Comparison of ENCODE assay signal across 9 mouse cellular contexts in genomic region chr16:28793115-28793514, GRCm38 (mm10). TPM values are rescaled to one million over a fixed set of nuclear protein-coding genes. Genes with fewer than 3 reads are reported as not detected.
DNase-seq lines count a peak whose midpoint lies in the region; ATAC-seq and TF ChIP-seq lines count a peak whose summit lies in the region.
"Had no signal": no experiment of that assay in that cellular context is flagged by ENCODE, and none has a peak within 500 bp of the region (broad histone marks: within the 10 kb centered on the region; RNA-seq: fewer than 3 reads in every experiment).

No protein-coding gene starts in this region.

- TF ChIP-seq POLR2A in MEL (IDR thresholded peaks at IDR 0.05; ENCODE audit: control insufficient read depth in 1 of 2, insufficient read depth in 1 of 2, low read depth in 1 of 2, low read length in 2 of 2, poor library complexity in 1 of 2) = no peak

- TF ChIP-seq EP300 in MEL (IDR thresholded peaks at IDR 0.05; ENCODE audit: low read depth in 1 of 2, low read length in 2 of 2) = no peak

- H3K4me1 ChIP-seq in heart, embryonic 10.5 days = no peaks in the 10 kb centered on the region
- no peaks in the 10 kb centered on the region for H3K4me1 ChIP-seq in MEL (ENCODE audit: control insufficient read depth in 1 of 2, insufficient read depth in 2 of 2, low read length in 2 of 2)
- H3K4me1 ChIP-seq in neural tube, embryonic 12.5 days = no peaks in the 10 kb centered on the region
- H3K4me1 ChIP-seq: hindbrain, embryonic 15.5 days had no signal

- no peak overlapping the region for H3K4me2 ChIP-seq in neural tube, embryonic 12.5 days (replicated peaks)
- H3K4me2 ChIP-seq: hindbrain, embryonic 15.5 days had no signal

- intact Hi-C loops in heart, postnatal 14 days (cut with DNase I) = loop anchor here (2.0 kb wide), 1 partner anchor 200 kb away; no protein-coding TSS in a partner anchor
- intact Hi-C loops in left cerebral cortex, adult 2 months (cut with DNase I) = loop anchor here (1.0 to 5.0 kb wide), 2 partner anchors 200 to 276 kb away; no protein-coding TSS in a partner anchor

- no peaks in the 10 kb centered on the region for H3K9me3 ChIP-seq in heart, embryonic 10.5 days
- H3K9me3 ChIP-seq in MEL (replicated peaks; ENCODE audit: insufficient read depth, low read length) = no peaks in the 10 kb centered on the region
- no peaks in the 10 kb centered on the region for H3K9me3 ChIP-seq in neural tube, embryonic 12.5 days
- H3K9me3 ChIP-seq: hindbrain, embryonic 15.5 days had no signal

- peak; percentile 32 to 62 (median 42) for TF ChIP-seq CTCF in MEL (IDR thresholded peaks at IDR 0.05 in 2 of 3, conservative IDR thresholded peaks at IDR 0.05 in 1 of 3; ENCODE audit: control insufficient read depth in 1 of 3, insufficient read depth in 1 of 3, low read depth in 2 of 3, low read length in 3 of 3, poor library complexity in 1 of 3, severe bottlenecking in 1 of 3)
- TF ChIP-seq CTCF in left cerebral cortex, adult 2 months (IDR thresholded peaks at IDR 0.05) = peak; percentile 77

- no peaks in the 10 kb centered on the region for H3K27me3 ChIP-seq in heart, embryonic 10.5 days (ENCODE audit: insufficient read depth, poor library complexity, severe bottlenecking)
- H3K27me3 ChIP-seq in MEL (ENCODE audit: control insufficient read depth in 1 of 2, insufficient read depth in 2 of 2, low read length in 2 of 2) = no peaks in the 10 kb centered on the region
- no peaks in the 10 kb centered on the region for H3K27me3 ChIP-seq in neural tube, embryonic 12.5 days (replicated peaks)
- H3K27me3 ChIP-seq: hindbrain, embryonic 15.5 days had no signal

- WGBS in heart, embryonic 10.5 days = 5% methylated on average over 4 of the region's 4 CpGs
- 5% methylated on average over 4 of the region's 4 CpGs for WGBS in neural tube, embryonic 12.5 days

- peak; percentile 6 for TF ChIP-seq RAD21 in MEL (IDR thresholded peaks at IDR 0.05; ENCODE audit: low read depth, low read length)

- peak; percentile 50; the same call in 1 of the 2 replicates for ATAC-seq in neural tube, embryonic 12.5 days (ENCODE audit: low FRiP score, low read depth)

- H3K4me3 ChIP-seq in heart, embryonic 10.5 days = no peak overlapping the region
- H3K4me3 ChIP-seq in MEL (ENCODE audit: control insufficient read depth in 1 of 2, insufficient read depth in 1 of 2, low read depth in 2 of 2, low read length in 2 of 2) = no peak overlapping the region
- no peak overlapping the region for H3K4me3 ChIP-seq in left cerebral cortex, adult 2 months
- no peak overlapping the region for H3K4me3 ChIP-seq in neural tube, embryonic 12.5 days
- H3K4me3 ChIP-seq: hindbrain, embryonic 15.5 days had no signal

- no peak overlapping the region for H3K27ac ChIP-seq in heart, embryonic 10.5 days
- no peak overlapping the region for H3K27ac ChIP-seq in MEL (ENCODE audit: control insufficient read depth, low read depth, low read length)
- no peak overlapping the region for H3K27ac ChIP-seq in left cerebral cortex, adult 2 months
- no peak overlapping the region for H3K27ac ChIP-seq in neural tube, embryonic 12.5 days
- H3K27ac ChIP-seq: hindbrain, embryonic 15.5 days had no signal

- DNase-seq in heart, postnatal 14 days = peak; percentile 9 to 55
- DNase-seq in heart, embryonic 10.5 days (ENCODE audit: low spot score) = no peak
- DNase-seq in MEL (ENCODE audit: low read depth, low spot score) = peak; percentile 10
- DNase-seq in cerebellum, adult 9-10 months = peak; percentile 62
- peak; percentile 7 to 20 for DNase-seq in frontal cortex, postnatal 25 days (ENCODE audit: low spot score in 2 of 2)
- DNase-seq in left cerebral cortex, adult 2 months (ENCODE audit: extremely low spot score in 1 of 2, low spot score in 2 of 2) = peak; percentile 11 to 34
- DNase-seq in thymus, postnatal 10 days (ENCODE audit: low spot score in 2 of 2) = no peak

- no peak overlapping the region for H3K9ac ChIP-seq in MEL (ENCODE audit: control insufficient read depth, low read depth, low read length, poor library complexity, severe bottlenecking)
- no peak overlapping the region for H3K9ac ChIP-seq in neural tube, embryonic 12.5 days
- H3K9ac ChIP-seq: hindbrain, embryonic 15.5 days had no signal

- no peaks in the 10 kb centered on the region for H3K36me3 ChIP-seq in heart, embryonic 10.5 days
- no peaks in the 10 kb centered on the region for H3K36me3 ChIP-seq in MEL (ENCODE audit: control insufficient read depth in 1 of 2, insufficient read depth in 2 of 2, low read length in 2 of 2)
- H3K36me3 ChIP-seq in neural tube, embryonic 12.5 days = no peaks in the 10 kb centered on the region
- H3K36me3 ChIP-seq: hindbrain, embryonic 15.5 days had no signal

- H3K79me2 ChIP-seq in MEL (ENCODE audit: control insufficient read depth, insufficient read depth, low read length, poor library complexity) = no peaks in the 10 kb centered on the region

TF ChIP-seq in MEL, 35 proteins besides CTCF, POLR2A, EP300 and RAD21:
- TF ChIP-seq RCOR1 (IDR thresholded peaks at IDR 0.05; ENCODE audit: low read depth, low read length) = no peak
- no peak for TF ChIP-seq BHLHE40 (IDR thresholded peaks at IDR 0.05; ENCODE audit: borderline replicate concordance, low read depth, low read length)
- no peak for TF ChIP-seq MEF2A (IDR thresholded peaks at IDR 0.05; ENCODE audit: extremely low read depth, insufficient replicate concordance, low read depth, low read length, poor library complexity, severe bottlenecking)
- no peak for TF ChIP-seq SIN3A (IDR thresholded peaks at IDR 0.05; ENCODE audit: low read length)
- no peak for TF ChIP-seq ZKSCAN1 (IDR thresholded peaks at IDR 0.05; ENCODE audit: low read depth, low read length)
- no peak for TF ChIP-seq MXI1 (IDR thresholded peaks at IDR 0.05; ENCODE audit: low read depth, low read length)
- TF ChIP-seq ZMIZ1 (IDR thresholded peaks at IDR 0.05; ENCODE audit: low read depth, low read length) = no peak

RNA-seq across cellular contexts. Expression of gene Fgf12, which starts 40.2 kb away (rescaled TPM):
- 10 to 100 TPM in 1 of 2 experiments, 1 to 10 TPM in 1; 7.2 to 22.1 TPM for total RNA-seq in heart, postnatal 14 days (2021)
- 2.0 and 2.2 TPM in 2 replicates for polyA plus RNA-seq in heart, embryonic 10.5 days (2016; fragmentation: Nextera tagmentation; extraction: Ambion mirVana)
- not detected in 2 replicates for total RNA-seq in MEL (2012; rRNA removed)
- polyA plus RNA-seq in MEL (2012; ENCODE audit: insufficient read depth in 1 of 2, insufficient read length in 2 of 2, low read depth in 1 of 2, low replicate concordance in 2 of 2, missing spikeins in 1 of 2) = not detected
- 100 to 1,000 TPM; 300 to 315 TPM for total RNA-seq in left cerebral cortex, adult 2 months (2021)
- polyA plus RNA-seq in neural tube, embryonic 12.5 days (2016; fragmentation: Nextera tagmentation; extraction: Ambion mirVana) = 15.9 and 18.5 TPM in 2 replicates

Comparison
In these comparisons a context has a peak if more than half of its experiments do, and no peak if none do; other contexts are left out.
1. DNase-seq: peak in heart, postnatal 14 days (2 of 2), MEL (single experiment), cerebellum, adult 9-10 months (single experiment), frontal cortex, postnatal 25 days (2 of 2) and left cerebral cortex, adult 2 months (2 of 2); none in heart, embryonic 10.5 days (single experiment) and thymus, postnatal 10 days (0 of 2).
2. RNA of gene Fgf12, which starts 40.2 kb away (total RNA-seq): 300 to 315 TPM in left cerebral cortex, adult 2 months; 7.2 to 22.1 TPM in heart, postnatal 14 days and not detected in MEL; every median in the first group is over 10 times any median in the second.